Mouse (Mus musculus): Measurements from ENCODE around the gene Opn4.

DNA sequence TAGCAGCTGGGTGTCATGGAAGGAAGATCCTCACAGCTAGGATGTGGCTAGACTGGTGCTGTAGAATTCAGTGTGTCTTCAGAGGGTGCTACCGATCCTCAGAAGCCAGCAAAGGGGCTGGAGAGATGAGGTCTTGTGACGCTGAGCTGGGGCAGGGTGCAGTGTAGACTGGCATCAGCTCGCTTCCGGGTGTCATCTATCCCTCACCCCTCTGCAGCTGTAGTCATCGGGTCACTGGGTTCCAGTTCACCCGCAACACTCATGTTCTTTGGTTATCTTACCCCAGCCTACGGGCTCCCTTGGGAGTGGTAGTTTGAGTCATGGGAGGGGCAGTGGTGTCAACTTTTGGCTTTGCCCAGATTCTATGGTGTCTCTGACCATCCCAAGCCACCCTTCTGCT lies 2.0 kb upstream of the Opn4 start:
- TF ChIP-seq EP300 (IDR thresholded peaks at IDR 0.05; ENCODE audit: insufficient read depth, low read depth, low read length) (no peak), CTCF (IDR thresholded peaks at IDR 0.05; ENCODE audit: low read depth, low read length) (no peak)
